Mouse (Mus musculus): Measurements from ENCODE around the gene Olfr1471. TPM values are rescaled to one million over a fixed set of nuclear protein-coding genes. Genes with fewer than 3 reads are reported as not detected.
"Not testable (repeated sequence)": the region's sequence is repeated elsewhere in the genome, so short reads cannot be mapped to it uniquely, and the experiment has no call there.

Olfr1471 gene
- not detected in 2 replicates for polyA plus RNA-seq (2014; fragmentation: Nextera tagmentation; extraction: Ambion mirVana)

- H3K27me3 ChIP-seq (replicated peaks; ENCODE audit: control insufficient read depth, insufficient read depth, low read length); ATAC-seq: not testable (repeated sequence)
- 70% methylated on average over 2 of the region's 2 CpGs for WGBS
These were observed at the start of gene Olfr1471 for GRCm38 (mm10) chr19:13443109-13443508. Gene Olfr1471, plus strand, starts transcription at chr19:13443409.

DNA sequence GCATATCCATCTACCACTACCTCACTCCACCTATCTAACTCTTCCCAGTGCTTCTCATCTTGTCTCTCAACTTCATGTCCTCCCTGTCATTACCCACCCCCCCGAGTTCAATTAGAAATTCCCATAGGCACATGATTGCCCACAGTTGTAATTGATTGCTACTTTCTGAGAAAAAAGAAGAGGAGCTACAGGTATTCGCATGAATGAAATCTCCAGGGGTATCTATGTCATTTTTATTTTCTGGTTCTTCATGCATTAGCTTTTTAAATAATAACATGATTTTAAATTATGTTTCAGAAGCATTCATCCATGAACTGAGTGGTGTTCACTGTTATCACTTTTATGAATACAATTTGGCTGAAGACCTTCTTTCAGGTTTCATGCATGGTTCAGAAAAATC is 35.7 kb upstream of the Olfr1471 start, which contains the start of gene Olfr1469:
Gene Olfr1469 (plus strand): TSS at position 301 of the 400 bp plus-strand sequence.
- WGBS, result 88% methylated on average over 2 of the region's 2 CpGs
- Histone ChIP-seq H3K9ac (ENCODE audit: low read length) (no peak within 1 kb of the TSS), H3K4me2 (ENCODE audit: low read length) (no peak within 1 kb of the TSS), H3K9me3 (replicated peaks; ENCODE audit: control insufficient read depth, low read length) (peaks cover 14% of the 10 kb centered on the region; the same call in 1 of the 2 replicates), H3K36me3 (ENCODE audit: control insufficient read depth, insufficient read depth, low read length) (no peaks in the 10 kb centered on the region), H3K27ac (ENCODE audit: low read depth, low read length) (no peak within 1 kb of the TSS), H3K4me1 (ENCODE audit: control insufficient read depth, insufficient read depth, low read length) (no peaks in the 10 kb centered on the region), H3K27me3 (replicated peaks; ENCODE audit: control insufficient read depth, insufficient read depth, low read length) (no peaks in the 10 kb centered on the region), H3K4me3 (ENCODE audit: low read depth, low read length) (no peak within 1 kb of the TSS)
- DNase-seq (ENCODE audit: low spot score), result no peak
- no peak for ATAC-seq

More at GRCm38 (mm10) chr19:13443109-13443508, at the start of gene Olfr1471:
- H3K27ac ChIP-seq (ENCODE audit: low read depth, low read length); H3K9ac ChIP-seq (ENCODE audit: low read length); H3K4me1 ChIP-seq (ENCODE audit: control insufficient read depth, insufficient read depth, low read length); H3K9me3 ChIP-seq (replicated peaks; ENCODE audit: control insufficient read depth, low read length); H3K36me3 ChIP-seq (ENCODE audit: control insufficient read depth, insufficient read depth, low read length); DNase-seq (ENCODE audit: low spot score); H3K4me2 ChIP-seq (ENCODE audit: low read length); H3K4me3 ChIP-seq (ENCODE audit: low read depth, low read length): not testable (repeated sequence)

DNA sequence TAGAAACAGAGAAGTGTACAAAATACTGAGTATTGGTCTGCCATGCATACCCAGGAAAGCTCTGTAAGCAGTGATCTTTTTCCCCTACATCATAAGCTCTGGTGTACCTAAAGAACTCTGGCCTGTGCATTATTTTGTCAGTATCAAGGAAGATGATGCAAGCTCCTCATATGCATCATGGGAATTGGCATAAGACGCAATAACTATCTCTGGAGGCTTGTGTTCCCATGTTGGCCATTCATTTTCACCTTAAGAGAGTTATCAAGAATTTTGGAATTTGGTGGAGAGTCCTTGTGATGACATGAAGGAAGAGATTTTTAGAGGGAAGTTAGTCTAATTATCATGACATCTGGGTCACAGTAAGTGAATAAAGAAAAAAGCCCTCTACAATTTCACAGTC is 12.8 kb downstream of the Olfr1471 start, which contains the start of gene Olfr1472:
Gene Olfr1472 (minus strand): TSS at position 101 of the 400 bp plus-strand sequence.
- H3K9ac ChIP-seq (ENCODE audit: low read length), result no peak within 1 kb of the TSS
- H3K27me3 ChIP-seq (replicated peaks; ENCODE audit: control insufficient read depth, insufficient read depth, low read length), result no peaks in the 10 kb centered on the region
- no peaks in the 10 kb centered on the region for H3K36me3 ChIP-seq (ENCODE audit: control insufficient read depth, insufficient read depth, low read length)
- no peak within 1 kb of the TSS for H3K4me2 ChIP-seq (ENCODE audit: low read length)
- 89% methylated on average over 1 of the region's 1 CpGs for WGBS
- H3K4me1 ChIP-seq (ENCODE audit: control insufficient read depth, insufficient read depth, low read length), result no peaks in the 10 kb centered on the region
- no peak for ATAC-seq
- H3K9me3 ChIP-seq (replicated peaks; ENCODE audit: control insufficient read depth, low read length), result 0 out of 2 replicates have a peak, but pooled peaks cover 3% of the 10 kb centered on the region
- H3K4me3 ChIP-seq (ENCODE audit: low read depth, low read length), result no peak within 1 kb of the TSS
- H3K27ac ChIP-seq (ENCODE audit: low read depth, low read length), result no peak within 1 kb of the TSS
- DNase-seq (ENCODE audit: low spot score), result no peak

GRCm38 (mm10) chr19:13469265-13469664 is 26.1 kb downstream of the Olfr1471 start, which contains the start of gene Olfr1474:
Gene Olfr1474, plus strand, starts transcription at chr19:13469565.
- not testable (repeated sequence) for H3K4me3 ChIP-seq (ENCODE audit: low read depth, low read length); DNase-seq (ENCODE audit: low spot score); H3K4me1 ChIP-seq (ENCODE audit: control insufficient read depth, insufficient read depth, low read length); H3K9ac ChIP-seq (ENCODE audit: low read length); H3K27ac ChIP-seq (ENCODE audit: low read depth, low read length); H3K36me3 ChIP-seq (ENCODE audit: control insufficient read depth, insufficient read depth, low read length); H3K4me2 ChIP-seq (ENCODE audit: low read length); H3K27me3 ChIP-seq (replicated peaks; ENCODE audit: control insufficient read depth, insufficient read depth, low read length); H3K9me3 ChIP-seq (replicated peaks; ENCODE audit: control insufficient read depth, low read length); ATAC-seq
- 80% methylated on average over 4 of the region's 4 CpGs for WGBS

DNA sequence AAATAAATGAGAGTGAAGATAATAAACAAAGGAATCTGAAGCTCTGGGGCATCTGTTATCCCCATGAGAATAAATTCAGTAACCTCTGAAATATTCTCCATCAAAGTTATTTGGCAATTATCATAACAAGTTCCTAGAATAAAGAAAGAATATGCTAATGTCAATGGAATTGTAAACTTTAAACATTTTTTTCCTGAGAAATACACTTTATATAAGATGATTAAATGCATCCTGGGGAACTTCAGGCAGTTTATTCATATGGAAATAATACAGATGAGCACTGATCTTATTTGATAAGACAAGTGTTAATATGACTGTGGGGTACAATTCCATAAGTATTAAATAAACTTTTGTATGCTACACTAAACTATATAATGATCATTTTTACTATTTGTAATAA is 36.9 kb downstream of the Olfr1471 start, which contains the start of gene Olfr1475:
Gene Olfr1475 (minus strand): TSS at position 101 of the 400 bp plus-strand sequence.
- Histone ChIP-seq H3K27ac (ENCODE audit: low read depth, low read length) (no peak within 1 kb of the TSS), H3K36me3 (ENCODE audit: control insufficient read depth, insufficient read depth, low read length) (no peaks in the 10 kb centered on the region), H3K9me3 (replicated peaks; ENCODE audit: control insufficient read depth, low read length) (0 out of 2 replicates have a peak, but pooled peaks cover 2% of the 10 kb centered on the region), H3K27me3 (replicated peaks; ENCODE audit: control insufficient read depth, insufficient read depth, low read length) (no peaks in the 10 kb centered on the region), H3K4me3 (ENCODE audit: low read depth, low read length) (no peak within 1 kb of the TSS), H3K4me2 (ENCODE audit: low read length) (no peak within 1 kb of the TSS), H3K4me1 (ENCODE audit: control insufficient read depth, insufficient read depth, low read length) (no peaks in the 10 kb centered on the region), H3K9ac (ENCODE audit: low read length) (no peak within 1 kb of the TSS)
- ATAC-seq (no peak), DNase-seq (ENCODE audit: low spot score) (no peak)

GRCm38 (mm10) chr19:13500246-13500645 is 57.0 kb downstream of the Olfr1471 start, which contains the start of gene Olfr1477:
Gene Olfr1477, plus strand, starts transcription at chr19:13500546.
- no peak within 1 kb of the TSS for H3K4me2 ChIP-seq (ENCODE audit: low read length)
- peaks cover 7% of the 10 kb centered on the region; the same call in 1 of the 2 replicates for H3K9me3 ChIP-seq (replicated peaks; ENCODE audit: control insufficient read depth, low read length)
- no peak for ATAC-seq
- 77% methylated on average over 3 of the region's 3 CpGs for WGBS
- no peak within 1 kb of the TSS for H3K27ac ChIP-seq (ENCODE audit: low read depth, low read length)
- no peak within 1 kb of the TSS for H3K9ac ChIP-seq (ENCODE audit: low read length)
- no peaks in the 10 kb centered on the region for H3K27me3 ChIP-seq (replicated peaks; ENCODE audit: control insufficient read depth, insufficient read depth, low read length)
- no peak within 1 kb of the TSS for H3K4me3 ChIP-seq (ENCODE audit: low read depth, low read length)
- H3K4me1 ChIP-seq (ENCODE audit: control insufficient read depth, insufficient read depth, low read length), result no peaks in the 10 kb centered on the region
- no peaks in the 10 kb centered on the region for H3K36me3 ChIP-seq (ENCODE audit: control insufficient read depth, insufficient read depth, low read length)
- DNase-seq (ENCODE audit: low spot score), result no peak

Other genes starting within 250 kb of the Olfr1471 start
- not detected in 2 replicates for gene Olfr1463, start 212.1 kb upstream of the Olfr1471 start, polyA plus RNA-seq (2014; fragmentation: Nextera tagmentation; extraction: Ambion mirVana)
- not detected in 2 replicates for gene Olfr1465, start 127.9 kb upstream of the Olfr1471 start, polyA plus RNA-seq (2014; fragmentation: Nextera tagmentation; extraction: Ambion mirVana)
- gene Olfr1466, start 104.5 kb upstream of the Olfr1471 start, polyA plus RNA-seq (2014; fragmentation: Nextera tagmentation; extraction: Ambion mirVana), result not detected in 2 replicates
- not detected in 2 replicates for gene Olfr1467, start 81.2 kb upstream of the Olfr1471 start, polyA plus RNA-seq (2014; fragmentation: Nextera tagmentation; extraction: Ambion mirVana)
- gene Olfr1469, start 35.6 kb upstream of the Olfr1471 start, polyA plus RNA-seq (2014; fragmentation: Nextera tagmentation; extraction: Ambion mirVana), result not detected in 2 replicates
- gene Olfr1472, start 12.7 kb downstream of the Olfr1471 start, polyA plus RNA-seq (2014; fragmentation: Nextera tagmentation; extraction: Ambion mirVana), result not detected in 2 replicates
- gene Olfr1474, start 26.2 kb downstream of the Olfr1471 start, polyA plus RNA-seq (2014; fragmentation: Nextera tagmentation; extraction: Ambion mirVana), result not detected in 2 replicates
- not detected in 2 replicates for gene Olfr1475, start 36.8 kb downstream of the Olfr1471 start, polyA plus RNA-seq (2014; fragmentation: Nextera tagmentation; extraction: Ambion mirVana)
- gene Olfr1477, start 57.1 kb downstream of the Olfr1471 start, polyA plus RNA-seq (2014; fragmentation: Nextera tagmentation; extraction: Ambion mirVana), result not detected in 2 replicates
- not detected in 2 replicates for gene Olfr1480, start 84.5 kb downstream of the Olfr1471 start, polyA plus RNA-seq (2014; fragmentation: Nextera tagmentation; extraction: Ambion mirVana)
- gene Olfr1484, start 140.1 kb downstream of the Olfr1471 start, polyA plus RNA-seq (2014; fragmentation: Nextera tagmentation; extraction: Ambion mirVana), result not detected in 2 replicates
- gene Olfr1487, start 174.0 kb downstream of the Olfr1471 start, polyA plus RNA-seq (2014; fragmentation: Nextera tagmentation; extraction: Ambion mirVana), result not detected in 2 replicates
- gene Olfr1489, start 188.2 kb downstream of the Olfr1471 start, polyA plus RNA-seq (2014; fragmentation: Nextera tagmentation; extraction: Ambion mirVana), result not detected in 2 replicates
- not detected in 2 replicates for gene Olfr1490, start 207.7 kb downstream of the Olfr1471 start, polyA plus RNA-seq (2014; fragmentation: Nextera tagmentation; extraction: Ambion mirVana)

Measured in forebrain, embryonic 14.5 days (tissue).